Mouse (Mus musculus) stomach, postnatal 0 days (tissue): ENCODE measurements around the gene Xxylt1. TPM values are rescaled to one million over a fixed set of nuclear protein-coding genes. Genes with fewer than 3 reads are reported as not detected.

Experiments used
- ATAC-seq: fragments of 200-750 bp; cut with Nextera tagmentation; 2 replicates; pipeline ENCODE4 v1.8.0; 2017; ENCODE audit not compliant: low FRiP score, low TSS enrichment
- DNase-seq: peaks from one replicate; pipeline ENCODE4 v3.0.0-alpha.2; 2016; ENCODE audit warnings: low spot score
- H3K27ac ChIP-seq: fragments of 300-500 bp; sonication (generic); replicated peaks from 2 replicates; pipeline ENCODE4 v1.5.1; 2014; ENCODE audit warnings: mild to moderate bottlenecking, control low read depth
- H3K27me3 ChIP-seq: fragments of 300-500 bp; sonication (generic); 2 replicates; pipeline ENCODE4 v1.6.1; 2014; ENCODE audit warnings: low read length; ENCODE audit not compliant: control insufficient read depth, insufficient read depth
- H3K36me3 ChIP-seq: fragments of 300-500 bp; sonication (generic); 2 replicates; pipeline ENCODE4 v1.6.1; 2014; ENCODE audit warnings: low read length, mixed read lengths; ENCODE audit not compliant: control insufficient read depth, insufficient read depth
- H3K4me1 ChIP-seq: fragments of 300-500 bp; sonication (generic); replicated peaks from 2 replicates; pipeline ENCODE4 v1.6.1; 2014; ENCODE audit warnings: antibody characterized with exemption; ENCODE audit not compliant: control insufficient read depth, insufficient read depth
- H3K4me2 ChIP-seq: fragments of 300-500 bp; sonication (generic); replicated peaks from 2 replicates; pipeline ENCODE4 v1.6.1; 2014; ENCODE audit warnings: low read depth, mild to moderate bottlenecking, control low read depth, moderate library complexity
- H3K4me3 ChIP-seq: fragments of 300-500 bp; sonication (generic); 2 replicates; pipeline ENCODE4 v1.5.1; 2014; ENCODE audit warnings: low read depth, low read length, control low read depth
- H3K9ac ChIP-seq: fragments of 300-500 bp; sonication (generic); 2 replicates; pipeline ENCODE4 v1.6.1; 2014; ENCODE audit warnings: mild to moderate bottlenecking, low read length, control low read depth, mixed read lengths
- H3K9me3 ChIP-seq: fragments of 300-500 bp; sonication (generic); 2 replicates; pipeline ENCODE4 v1.6.1; 2016; ENCODE audit warnings: low read length; ENCODE audit not compliant: control insufficient read depth
- CTCF ChIP-seq: IDR thresholded peaks from 2 replicates; pipeline ENCODE4 v1.5.1; 2016; ENCODE audit warnings: antibody characterized with exemption, low read depth, mild to moderate bottlenecking, moderate library complexity
- EP300 ChIP-seq: optimal IDR thresholded peaks from 2 replicates; pipeline ENCODE3; 2016; ENCODE audit warnings: antibody characterized with exemption
- WGBS: fragments of 180-500 bp; shearing (Covaris S2); extraction: QIAGEN DNeasy Blood & Tissue Kit; methylation state at CpG from one replicate; pipeline ENCODE4 v1.1.7; 2014; 5-methylcytosine and 5-hydroxymethylcytosine counted together
- polyA plus RNA-seq: library from polyadenylated mRNA; unstranded; fragments of >200 nt; fragmentation: Nextera tagmentation; extraction: Ambion mirVana; gene quantifications from 2 replicates; pipeline ENCODE4 v1.2.1, GENCODE M21; 2015

Xxylt1 gene
- polyA plus RNA-seq, 1 experiment from 2014 or later = 7.2 TPM

DNA sequence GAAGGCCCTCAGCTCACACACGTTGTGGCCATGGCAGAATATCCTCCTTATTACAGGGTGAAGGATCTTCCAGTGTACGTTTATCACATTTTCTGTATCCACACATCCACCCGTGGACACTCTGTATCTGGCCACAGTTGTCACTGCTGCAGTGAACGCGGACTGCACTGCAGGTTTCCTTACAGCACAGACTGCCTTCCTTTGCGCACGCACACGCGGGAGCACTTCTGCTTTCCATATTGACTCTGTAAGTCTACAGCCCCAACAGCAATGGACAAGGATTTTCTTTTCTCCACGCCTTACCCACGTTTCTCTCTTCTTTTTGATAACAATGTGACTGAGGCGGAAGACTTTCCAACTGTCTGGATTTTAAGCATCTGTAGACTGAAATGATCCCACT lies 106.7 kb downstream of the Xxylt1 start:
- H3K4me2 ChIP-seq = no peak overlapping the region
- no peaks in the 10 kb centered on the region for H3K36me3 ChIP-seq
- H3K9me3 ChIP-seq = no peaks in the 10 kb centered on the region
- H3K27me3 ChIP-seq = no peaks in the 10 kb centered on the region
- no peak overlapping the region for H3K9ac ChIP-seq
- TF ChIP-seq CTCF (no peak), EP300 (no peak)
- peaks cover 8% of the 10 kb centered on the region for H3K4me1 ChIP-seq
- no peak overlapping the region for H3K4me3 ChIP-seq
- ATAC-seq = no peak
- DNase-seq = no peak
- 74% methylated on average over 12 of the region's 12 CpGs for WGBS
- no peak overlapping the region for H3K27ac ChIP-seq

DNA sequence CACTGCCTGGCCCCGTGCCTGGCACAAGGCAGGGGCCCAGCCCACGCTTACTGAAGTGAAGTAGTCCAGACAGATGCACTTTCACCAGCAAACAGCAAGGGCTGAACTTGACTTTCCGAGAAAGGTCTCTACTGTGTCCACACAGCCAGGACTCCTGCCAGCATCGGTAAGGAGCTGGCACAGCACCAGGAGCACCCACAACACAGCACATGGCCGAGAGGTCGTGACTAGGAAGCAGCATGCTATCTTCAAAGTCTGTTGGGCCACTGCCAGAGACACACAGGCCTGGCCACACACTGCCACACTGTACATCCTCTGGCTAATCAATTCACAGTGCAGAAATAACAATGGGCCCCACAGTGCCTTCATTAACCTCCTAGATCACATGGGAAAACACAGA lies 107.8 kb downstream of the Xxylt1 start:
- no peaks in the 10 kb centered on the region for H3K9me3 ChIP-seq
- peak overlapping the region; percentile 69 for H3K27ac ChIP-seq
- 21% methylated on average over 6 of the region's 6 CpGs for WGBS
- no peak overlapping the region for H3K4me2 ChIP-seq
- peak; percentile 32 for ATAC-seq
- DNase-seq = peak; percentile 88
- TF ChIP-seq CTCF = no peak
- no peak for TF ChIP-seq EP300
- no peak overlapping the region for H3K4me3 ChIP-seq
- H3K36me3 ChIP-seq = no peaks in the 10 kb centered on the region
- H3K9ac ChIP-seq = no peak overlapping the region
- H3K4me1 ChIP-seq = peaks cover 8% of the 10 kb centered on the region
- no peaks in the 10 kb centered on the region for H3K27me3 ChIP-seq

DNA sequence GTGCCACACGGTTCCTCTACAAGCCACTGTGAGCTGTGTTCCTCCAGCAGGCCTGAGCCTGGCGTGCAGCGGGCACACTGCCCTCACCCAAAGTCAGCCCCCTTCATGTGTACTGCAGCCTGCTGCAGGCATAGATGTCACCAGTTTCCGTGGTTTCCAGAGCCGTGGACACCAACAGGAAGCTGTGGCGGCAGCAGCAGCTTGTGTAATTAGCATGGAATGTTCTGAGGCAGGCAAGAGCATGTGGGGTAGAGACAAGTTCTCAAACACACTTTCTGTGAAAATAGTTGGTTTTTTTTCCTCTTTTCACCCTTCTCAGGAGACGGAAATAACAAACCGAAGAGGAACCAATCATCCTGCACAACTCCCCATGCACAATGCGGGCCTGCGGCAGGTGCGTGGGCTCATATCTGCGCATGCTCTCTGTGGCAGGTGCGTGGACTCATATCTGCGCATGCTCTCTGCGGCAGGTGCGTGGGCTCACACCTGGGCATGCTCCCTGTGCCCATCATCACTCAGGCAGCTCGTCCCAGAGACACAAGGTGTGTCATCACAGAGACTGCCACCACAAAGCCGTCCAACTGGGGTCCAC lies 109.2 kb downstream of the Xxylt1 start:
- 78% methylated on average over 18 of the region's 18 CpGs for whole genome bisulfite sequencing

DNA sequence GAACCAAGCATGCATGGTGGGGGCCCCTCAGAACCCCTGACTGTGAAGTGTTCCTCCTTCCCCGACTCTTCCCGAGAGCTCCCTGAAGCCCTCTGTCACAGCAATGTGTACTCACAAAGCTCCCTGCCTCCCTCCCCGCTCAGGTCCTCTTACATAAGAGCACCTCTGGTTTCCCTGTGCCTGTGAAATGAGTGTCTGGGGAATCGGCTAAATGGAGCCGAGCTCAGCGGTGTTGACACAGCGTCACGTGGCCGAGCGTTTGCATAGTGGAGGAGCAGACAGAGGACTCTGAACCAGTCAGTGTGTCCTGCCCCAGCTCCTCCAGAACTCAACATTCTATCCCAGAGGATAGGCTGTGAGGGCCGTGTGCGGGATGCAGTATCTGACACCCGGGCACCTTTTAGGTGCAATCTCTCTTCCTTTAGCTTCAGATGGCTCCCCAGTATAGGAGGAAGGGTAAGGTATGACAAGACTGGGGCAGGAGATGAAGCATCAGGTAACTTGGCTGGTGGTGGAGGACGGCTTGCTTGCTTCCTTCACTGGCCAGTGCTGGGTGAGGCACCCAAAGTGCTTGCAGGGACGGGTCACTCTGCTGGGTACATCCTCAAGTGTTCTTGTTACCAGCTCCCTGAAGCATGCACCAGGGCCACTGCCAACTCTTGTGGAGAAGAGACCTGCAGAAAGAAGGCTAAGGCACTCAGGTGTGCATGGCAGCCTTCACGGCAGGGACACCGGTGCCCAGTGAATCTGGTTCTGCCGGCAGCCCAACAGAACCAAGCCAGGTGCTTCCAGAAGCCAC lies 111.8 kb downstream of the Xxylt1 start:
- DNase-seq = peak; percentile 86
- H3K4me2 ChIP-seq = no peak overlapping the region
- H3K36me3 ChIP-seq = no peaks in the 10 kb centered on the region
- peak; percentile 78 for ATAC-seq
- H3K4me3 ChIP-seq = no peak overlapping the region
- TF ChIP-seq EP300 = no peak
- no peak for TF ChIP-seq CTCF
- no peaks in the 10 kb centered on the region for H3K27me3 ChIP-seq
- peaks cover 8% of the 10 kb centered on the region for H3K4me1 ChIP-seq
- H3K9me3 ChIP-seq = no peaks in the 10 kb centered on the region
- peak overlapping the region; percentile 53 for H3K27ac ChIP-seq
- 62% methylated on average over 18 of the region's 18 CpGs for WGBS
- 0 out of 2 replicates have a peak overlapping the region, but pooled peaks have one; percentile 27 for H3K9ac ChIP-seq

More for the DNA sequence above, 109.2 kb downstream of the Xxylt1 start:
- Histone ChIP-seq H3K36me3 (no peaks in the 10 kb centered on the region), H3K27me3 (no peaks in the 10 kb centered on the region), H3K27ac (0 out of 2 replicates have a peak overlapping the region, but pooled peaks have one; percentile 13), H3K4me2 (no peak overlapping the region), H3K9me3 (no peaks in the 10 kb centered on the region), H3K4me3 (no peak overlapping the region), H3K4me1 (peaks cover 8% of the 10 kb centered on the region), H3K9ac (no peak overlapping the region)
- no peak for TF ChIP-seq CTCF
- TF ChIP-seq EP300 = no peak
- ATAC-seq (no peak), DNase-seq (no peak)

DNA sequence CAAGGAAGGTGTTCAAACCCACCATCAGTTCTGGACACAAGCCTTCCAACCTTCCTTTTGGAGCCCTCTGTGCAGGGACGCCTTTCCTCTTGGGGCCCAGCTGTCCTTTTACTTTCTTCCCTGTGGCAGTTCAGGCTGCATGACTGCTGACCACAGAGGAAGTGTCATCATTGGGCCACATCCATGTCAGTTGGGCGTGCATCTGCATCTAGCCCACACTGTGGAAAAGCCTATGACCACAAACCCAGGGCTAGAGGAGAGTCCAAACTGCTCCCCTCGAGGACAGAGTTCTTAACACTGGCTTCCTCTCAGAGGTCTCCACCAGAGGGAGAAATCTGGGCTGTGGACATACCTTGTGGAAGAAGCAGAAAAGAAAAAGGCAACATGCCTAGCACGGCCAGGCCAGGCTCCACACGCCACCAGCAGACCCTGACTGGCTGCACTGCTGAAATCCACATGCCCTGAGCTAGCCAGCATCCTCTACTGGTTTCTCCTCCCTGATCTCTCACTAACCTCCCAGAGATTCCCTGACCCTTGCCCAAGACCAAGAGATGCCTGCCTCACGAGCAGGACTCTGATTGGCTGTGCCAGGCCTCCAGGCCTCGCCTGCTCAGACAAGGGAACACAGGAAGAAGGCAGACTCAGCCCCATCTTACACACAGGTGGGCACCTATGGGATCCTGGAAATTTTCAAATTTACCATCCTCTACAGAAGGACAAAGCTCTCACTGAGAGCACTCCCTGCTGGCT lies 112.7 kb downstream of the Xxylt1 start:
- Histone ChIP-seq H3K36me3 (no peaks in the 10 kb centered on the region), H3K4me1 (peaks cover 7% of the 10 kb centered on the region), H3K4me3 (no peak overlapping the region), H3K9me3 (no peaks in the 10 kb centered on the region), H3K4me2 (no peak overlapping the region), H3K27ac (peak overlapping the region; percentile 53), H3K9ac (0 out of 2 replicates have a peak overlapping the region, but pooled peaks have one; percentile 27), H3K27me3 (no peaks in the 10 kb centered on the region)
- no peak for ATAC-seq
- TF ChIP-seq EP300 = no peak
- TF ChIP-seq CTCF = peak; percentile 39; the same call in 1 of the 2 replicates
- WGBS = 79% methylated on average over 7 of the region's 7 CpGs
- no peak for DNase-seq
